Mouse (Mus musculus): ENCODE measurements around the gene Trp53i13. TPM values are rescaled to one million over a fixed set of nuclear protein-coding genes. Genes with fewer than 3 reads are reported as not detected.

Trp53i13 gene
- polyA plus RNA-seq, 1 experiment from 2014 or later = 20.9 TPM

GRCm38 (mm10) chr11:77466544-77466943, 49.2 kb downstream of the Trp53i13 start:
- 0 out of 2 replicates have a peak overlapping the region, but pooled peaks have one; percentile 27 for H3K4me2 ChIP-seq (replicated peaks; ENCODE audit: low read depth)
- DNase-seq (ENCODE audit: low spot score) (no peak), ATAC-seq (ENCODE audit: low FRiP score, low TSS enrichment) (no peak)
- H3K27ac ChIP-seq (replicated peaks) = no peak overlapping the region
- H3K4me3 ChIP-seq (ENCODE audit: low read depth, low read length) = no peak overlapping the region
- peaks cover 3% of the 10 kb centered on the region; the same call in 1 of the 2 replicates for H3K4me1 ChIP-seq (replicated peaks; ENCODE audit: control insufficient read depth, insufficient read depth)
- H3K9me3 ChIP-seq (ENCODE audit: control insufficient read depth, low read length) = no peaks in the 10 kb centered on the region
- no peak for TF ChIP-seq CTCF (IDR thresholded peaks at IDR 0.05; ENCODE audit: low read depth)
- no peak for TF ChIP-seq EP300 (optimal IDR thresholded peaks at IDR 0.05)
- 37% methylated on average over 9 of the region's 9 CpGs for WGBS
- H3K27me3 ChIP-seq (ENCODE audit: control insufficient read depth, insufficient read depth, low read length) = no peaks in the 10 kb centered on the region
- 0 out of 2 replicates have a peak overlapping the region, but pooled peaks have one; percentile 43 for H3K9ac ChIP-seq (ENCODE audit: low read length)
- H3K36me3 ChIP-seq (ENCODE audit: control insufficient read depth, insufficient read depth, low read length) = peaks cover 1% of the 10 kb centered on the region; the same call in 1 of the 2 replicates

DNA sequence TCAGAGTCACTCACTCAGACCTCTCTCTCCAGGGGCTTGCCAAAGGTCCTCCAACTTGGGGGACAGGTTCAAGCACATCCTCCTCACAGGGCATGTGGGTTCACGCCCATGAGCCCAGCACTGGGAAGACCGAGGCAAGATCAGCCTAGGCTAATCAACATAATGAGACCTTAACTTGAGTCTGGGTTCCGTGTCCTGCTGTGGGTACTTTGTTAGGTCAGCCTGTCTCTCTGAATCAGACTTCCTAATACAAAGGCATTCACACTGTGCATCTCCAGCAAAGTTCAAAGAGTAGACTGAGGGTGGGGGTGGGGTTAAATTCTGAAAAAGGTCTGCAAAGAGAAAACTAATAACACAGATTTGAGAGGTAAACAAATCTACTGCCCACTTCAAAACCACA, 50.7 kb downstream of the Trp53i13 start:
- Histone ChIP-seq H3K4me3 (ENCODE audit: low read depth, low read length) (no peak overlapping the region), H3K27me3 (ENCODE audit: control insufficient read depth, insufficient read depth, low read length) (no peaks in the 10 kb centered on the region), H3K9me3 (ENCODE audit: control insufficient read depth, low read length) (no peaks in the 10 kb centered on the region), H3K4me2 (replicated peaks; ENCODE audit: low read depth) (no peak overlapping the region), H3K27ac (replicated peaks) (no peak overlapping the region), H3K4me1 (replicated peaks; ENCODE audit: control insufficient read depth, insufficient read depth) (peaks cover 3% of the 10 kb centered on the region; the same call in 1 of the 2 replicates), H3K9ac (ENCODE audit: low read length) (no peak overlapping the region), H3K36me3 (ENCODE audit: control insufficient read depth, insufficient read depth, low read length) (no peaks in the 10 kb centered on the region)
- no peak for ATAC-seq (ENCODE audit: low FRiP score, low TSS enrichment)
- WGBS = 66% methylated on average over 3 of the region's 3 CpGs
- DNase-seq (ENCODE audit: low spot score) = no peak
- TF ChIP-seq CTCF (IDR thresholded peaks at IDR 0.05; ENCODE audit: low read depth) (no peak), EP300 (optimal IDR thresholded peaks at IDR 0.05) (no peak)

DNA sequence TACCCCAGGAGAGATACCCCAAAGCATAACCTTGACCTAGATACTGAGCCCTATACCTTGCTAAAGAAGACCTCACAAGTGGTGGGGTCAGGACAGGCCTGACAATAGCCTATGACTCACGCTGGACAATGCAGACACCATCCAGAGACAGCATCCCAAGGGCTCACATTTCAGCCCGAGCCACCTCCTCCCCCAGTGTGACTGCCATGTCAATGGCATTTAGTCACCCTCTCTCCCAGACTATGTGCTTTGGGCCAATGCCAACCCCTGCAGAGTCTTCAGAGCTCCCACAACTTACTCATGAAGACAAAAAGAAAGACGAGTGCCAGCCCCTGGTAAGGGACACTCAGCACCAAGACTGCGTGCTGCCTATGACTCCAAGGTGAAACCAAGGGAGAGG, 51.1 kb downstream of the Trp53i13 start:
- 39% methylated on average over 4 of the region's 4 CpGs for WGBS
- Histone ChIP-seq H3K4me2 (replicated peaks; ENCODE audit: low read depth) (no peak overlapping the region), H3K27ac (replicated peaks) (no peak overlapping the region), H3K9me3 (ENCODE audit: control insufficient read depth, low read length) (no peaks in the 10 kb centered on the region), H3K4me3 (ENCODE audit: low read depth, low read length) (no peak overlapping the region), H3K27me3 (ENCODE audit: control insufficient read depth, insufficient read depth, low read length) (no peaks in the 10 kb centered on the region), H3K9ac (ENCODE audit: low read length) (no peak overlapping the region), H3K36me3 (ENCODE audit: control insufficient read depth, insufficient read depth, low read length) (no peaks in the 10 kb centered on the region), H3K4me1 (replicated peaks; ENCODE audit: control insufficient read depth, insufficient read depth) (peaks cover 3% of the 10 kb centered on the region; the same call in 1 of the 2 replicates)
- TF ChIP-seq CTCF (IDR thresholded peaks at IDR 0.05; ENCODE audit: low read depth) (no peak), EP300 (optimal IDR thresholded peaks at IDR 0.05) (no peak)
- ATAC-seq (ENCODE audit: low FRiP score, low TSS enrichment) (no peak), DNase-seq (ENCODE audit: low spot score) (peak; percentile 41)

DNA sequence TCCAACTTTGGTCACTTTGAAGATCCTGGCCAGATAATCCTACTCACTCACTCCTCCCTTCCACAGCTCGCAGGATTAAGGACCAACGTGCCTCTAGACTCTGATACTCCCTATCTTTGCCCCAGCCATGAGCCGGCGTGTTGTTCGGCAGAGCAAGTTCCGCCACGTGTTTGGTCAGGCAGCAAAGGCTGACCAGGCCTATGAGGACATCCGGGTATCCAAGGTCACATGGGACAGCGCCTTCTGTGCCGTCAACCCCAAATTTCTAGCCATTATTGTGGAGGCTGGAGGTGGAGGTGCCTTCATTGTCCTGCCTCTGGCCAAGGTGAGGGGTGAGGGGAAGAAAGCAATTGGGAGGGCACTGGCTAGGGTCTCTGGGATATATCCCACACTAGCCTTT, 52.0 kb downstream of the Trp53i13 start:
- WGBS = 71% methylated on average over 10 of the region's 10 CpGs
- ATAC-seq (ENCODE audit: low FRiP score, low TSS enrichment) (no peak), DNase-seq (ENCODE audit: low spot score) (no peak)
- no peak overlapping the region for H3K4me2 ChIP-seq (replicated peaks; ENCODE audit: low read depth)
- H3K4me1 ChIP-seq (replicated peaks; ENCODE audit: control insufficient read depth, insufficient read depth) = peaks cover 3% of the 10 kb centered on the region; the same call in 1 of the 2 replicates
- no peak overlapping the region for H3K4me3 ChIP-seq (ENCODE audit: low read depth, low read length)
- H3K9me3 ChIP-seq (ENCODE audit: control insufficient read depth, low read length) = no peaks in the 10 kb centered on the region
- H3K36me3 ChIP-seq (ENCODE audit: control insufficient read depth, insufficient read depth, low read length) = no peaks in the 10 kb centered on the region
- no peak overlapping the region for H3K27ac ChIP-seq (replicated peaks)
- H3K27me3 ChIP-seq (ENCODE audit: control insufficient read depth, insufficient read depth, low read length) = no peaks in the 10 kb centered on the region
- TF ChIP-seq CTCF (IDR thresholded peaks at IDR 0.05; ENCODE audit: low read depth) (no peak), EP300 (optimal IDR thresholded peaks at IDR 0.05) (no peak)
- no peak overlapping the region for H3K9ac ChIP-seq (ENCODE audit: low read length)

GRCm38 (mm10) chr11:77463101-77463445, 52.7 kb downstream of the Trp53i13 start:
- H3K36me3 ChIP-seq (ENCODE audit: control insufficient read depth, insufficient read depth, low read length) = no peaks in the 10 kb centered on the region
- H3K27me3 ChIP-seq (ENCODE audit: control insufficient read depth, insufficient read depth, low read length) = no peaks in the 10 kb centered on the region
- ATAC-seq (ENCODE audit: low FRiP score, low TSS enrichment) (no peak), DNase-seq (ENCODE audit: low spot score) (no peak)
- H3K9ac ChIP-seq (ENCODE audit: low read length) = no peak overlapping the region; the same call in 1 of the 2 replicates
- peaks cover 3% of the 10 kb centered on the region; the same call in 1 of the 2 replicates for H3K4me1 ChIP-seq (replicated peaks; ENCODE audit: control insufficient read depth, insufficient read depth)
- no peak for TF ChIP-seq EP300 (optimal IDR thresholded peaks at IDR 0.05)
- no peak for TF ChIP-seq CTCF (IDR thresholded peaks at IDR 0.05; ENCODE audit: low read depth)
- no peaks in the 10 kb centered on the region for H3K9me3 ChIP-seq (ENCODE audit: control insufficient read depth, low read length)
- no peak overlapping the region for H3K27ac ChIP-seq (replicated peaks)
- peak overlapping the region; percentile 51 for H3K4me3 ChIP-seq (ENCODE audit: low read depth, low read length)
- H3K4me2 ChIP-seq (replicated peaks; ENCODE audit: low read depth) = peak overlapping the region; percentile 98
- 45% methylated on average over 8 of the region's 8 CpGs for WGBS

GRCm38 (mm10) chr11:77462283-77463100, 53.3 kb downstream of the Trp53i13 start, which contains the start of gene Coro6:
Gene Coro6, plus strand, starts transcription at chr11:77462411.
- 1% methylated on average over 63 of the region's 73 CpGs for WGBS
- DNase-seq (ENCODE audit: low spot score) (peak; percentile 85), ATAC-seq (ENCODE audit: low FRiP score, low TSS enrichment) (peak; percentile 74)
- Histone ChIP-seq H3K36me3 (ENCODE audit: control insufficient read depth, insufficient read depth, low read length) (no peaks in the 10 kb centered on the region), H3K9me3 (ENCODE audit: control insufficient read depth, low read length) (no peaks in the 10 kb centered on the region), H3K4me1 (replicated peaks; ENCODE audit: control insufficient read depth, insufficient read depth) (peaks cover 3% of the 10 kb centered on the region; the same call in 1 of the 2 replicates), H3K4me2 (replicated peaks; ENCODE audit: low read depth) (peak within 1 kb of the TSS; percentile 98), H3K4me3 (ENCODE audit: low read depth, low read length) (peak within 1 kb of the TSS; percentile 51), H3K27ac (replicated peaks) (no peak within 1 kb of the TSS), H3K9ac (ENCODE audit: low read length) (peak within 1 kb of the TSS; percentile 53), H3K27me3 (ENCODE audit: control insufficient read depth, insufficient read depth, low read length) (no peaks in the 10 kb centered on the region)
- TF ChIP-seq CTCF (IDR thresholded peaks at IDR 0.05; ENCODE audit: low read depth) (no peak), EP300 (optimal IDR thresholded peaks at IDR 0.05) (no peak)

All from stomach, postnatal 0 days (tissue).